ENCODE assay signal across 26 mouse cellular contexts in the genomic region with DNA sequence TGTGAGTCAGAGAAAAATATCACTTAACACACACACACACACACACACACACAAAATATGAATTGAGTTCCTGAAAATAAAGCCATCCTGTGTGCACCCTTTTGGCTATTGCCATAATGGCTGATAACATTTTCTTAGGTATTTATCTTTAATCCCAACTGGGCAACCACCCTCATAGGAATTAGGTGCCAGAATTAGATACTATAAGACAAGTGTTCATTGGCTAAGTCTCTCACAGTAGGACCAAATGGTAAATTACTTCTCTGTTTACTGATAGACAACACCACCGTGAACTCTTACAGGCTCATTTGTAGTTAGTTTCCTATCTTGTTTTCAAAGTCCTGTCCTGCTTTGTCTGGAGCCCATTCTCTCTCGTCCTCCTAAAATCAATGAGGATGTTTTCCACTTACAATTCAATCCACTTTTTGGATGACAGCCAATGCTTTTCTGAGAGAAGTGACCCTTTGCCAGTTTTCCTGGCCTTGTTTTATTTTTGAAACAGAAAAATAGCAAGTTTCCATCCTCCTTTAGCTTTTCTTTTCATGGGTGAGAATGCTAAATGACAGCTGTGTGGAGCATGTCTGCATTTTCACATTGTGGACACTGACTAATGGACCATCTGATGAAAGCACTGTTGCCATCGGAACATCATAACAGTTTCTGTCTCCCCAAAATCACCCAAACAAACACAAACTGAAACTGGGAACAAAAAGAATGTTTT.
A peak's percentile ranks its signal among the peaks of the same experiment; 100 is the strongest.
DNase-seq lines count a peak whose midpoint lies in the region; ATAC-seq lines count a peak whose summit lies in the region.
"Had no signal": no experiment of that assay in that cellular context is flagged by ENCODE, and none has a peak within 500 bp of the region (broad histone marks: within the 10 kb centered on the region; RNA-seq: fewer than 3 reads in every experiment).

No protein-coding gene starts in this region.

- no peak overlapping the region for H3K9ac ChIP-seq in liver, embryonic 13.5 days
- H3K9ac ChIP-seq in liver, embryonic 11.5 days (ENCODE audit: low read depth, low read length): no peak overlapping the region
- no peak overlapping the region for H3K9ac ChIP-seq in midbrain, embryonic 14.5 days (replicated peaks; ENCODE audit: low read length)
- H3K9ac ChIP-seq in midbrain, embryonic 16.5 days (ENCODE audit: low read depth, low read length): no peak overlapping the region
- no peak overlapping the region for H3K9ac ChIP-seq in liver, embryonic 15.5 days
- H3K9ac ChIP-seq: embryonic facial prominence, embryonic 12.5 days; forebrain, embryonic 12.5 days; heart, embryonic 13.5 days; hindbrain, embryonic 12.5 days; limb, embryonic 13.5 days; neural tube, embryonic 12.5 days had no signal

- H3K9me3 ChIP-seq in liver, embryonic 13.5 days (replicated peaks): no peaks in the 10 kb centered on the region
- H3K9me3 ChIP-seq in liver, embryonic 11.5 days (ENCODE audit: control insufficient read depth, low read length): no peaks in the 10 kb centered on the region
- no peaks in the 10 kb centered on the region for H3K9me3 ChIP-seq in midbrain, embryonic 14.5 days (ENCODE audit: control insufficient read depth, low read length)
- no peaks in the 10 kb centered on the region for H3K9me3 ChIP-seq in midbrain, embryonic 16.5 days (replicated peaks; ENCODE audit: control insufficient read depth, low read length, poor library complexity, severe bottlenecking)
- H3K9me3 ChIP-seq in liver, embryonic 15.5 days (replicated peaks): no peaks in the 10 kb centered on the region
- H3K9me3 ChIP-seq: embryonic facial prominence, embryonic 12.5 days; forebrain, embryonic 12.5 days; heart, embryonic 13.5 days; hindbrain, embryonic 12.5 days; limb, embryonic 13.5 days; neural tube, embryonic 12.5 days had no signal

- no peaks in the 10 kb centered on the region for H3K36me3 ChIP-seq in liver, embryonic 13.5 days
- no peaks in the 10 kb centered on the region for H3K36me3 ChIP-seq in liver, embryonic 11.5 days (ENCODE audit: control insufficient read depth, insufficient read depth, low read length)
- H3K36me3 ChIP-seq in midbrain, embryonic 14.5 days (ENCODE audit: control insufficient read depth, insufficient read depth, low read length): no peaks in the 10 kb centered on the region
- no peaks in the 10 kb centered on the region for H3K36me3 ChIP-seq in midbrain, embryonic 16.5 days (ENCODE audit: control insufficient read depth, insufficient read depth, low read length)
- H3K36me3 ChIP-seq in liver, embryonic 15.5 days (replicated peaks): no peaks in the 10 kb centered on the region
- H3K36me3 ChIP-seq: embryonic facial prominence, embryonic 12.5 days; forebrain, embryonic 12.5 days; heart, embryonic 13.5 days; hindbrain, embryonic 12.5 days; limb, embryonic 13.5 days; neural tube, embryonic 12.5 days had no signal

- no peak overlapping the region for H3K27ac ChIP-seq in liver, embryonic 13.5 days
- H3K27ac ChIP-seq in liver, embryonic 11.5 days (ENCODE audit: low read depth, low read length): no peak overlapping the region
- no peak overlapping the region for H3K27ac ChIP-seq in midbrain, embryonic 14.5 days (replicated peaks; ENCODE audit: low read depth, low read length)
- no peak overlapping the region for H3K27ac ChIP-seq in midbrain, embryonic 16.5 days (ENCODE audit: low read length)
- H3K27ac ChIP-seq in liver, embryonic 15.5 days (replicated peaks): no peak overlapping the region
- H3K27ac ChIP-seq: embryonic facial prominence, embryonic 12.5 days; forebrain, embryonic 12.5 days; heart, embryonic 13.5 days; hindbrain, embryonic 12.5 days; limb, embryonic 13.5 days; macrophage; neural tube, embryonic 12.5 days; stomach, postnatal 0 days had no signal

- 58% methylated on average over 3 of the region's 3 CpGs for WGBS in liver, embryonic 13.5 days (ENCODE audit: insufficient replicate concordance)
- 64% methylated on average over 3 of the region's 3 CpGs for whole genome bisulfite sequencing in liver, embryonic 11.5 days
- WGBS in midbrain, embryonic 14.5 days: 49% methylated on average over 3 of the region's 3 CpGs
- 48% methylated on average over 3 of the region's 3 CpGs for WGBS in midbrain, embryonic 16.5 days
- 43% methylated on average over 3 of the region's 3 CpGs for WGBS in liver, embryonic 15.5 days (ENCODE audit: insufficient replicate concordance)

- no peaks in the 10 kb centered on the region for H3K4me1 ChIP-seq in liver, embryonic 13.5 days (replicated peaks)
- no peaks in the 10 kb centered on the region for H3K4me1 ChIP-seq in liver, embryonic 11.5 days (replicated peaks; ENCODE audit: control insufficient read depth, insufficient read depth, low read length)
- no peaks in the 10 kb centered on the region for H3K4me1 ChIP-seq in midbrain, embryonic 14.5 days (ENCODE audit: control insufficient read depth, insufficient read depth, low read length)
- no peaks in the 10 kb centered on the region for H3K4me1 ChIP-seq in midbrain, embryonic 16.5 days (ENCODE audit: control insufficient read depth, insufficient read depth, low read length)
- no peaks in the 10 kb centered on the region for H3K4me1 ChIP-seq in liver, embryonic 15.5 days (replicated peaks)
- H3K4me1 ChIP-seq: embryonic facial prominence, embryonic 12.5 days; forebrain, embryonic 12.5 days; heart, embryonic 13.5 days; hindbrain, embryonic 12.5 days; limb, embryonic 13.5 days; neural tube, embryonic 12.5 days had no signal

- no peak for DNase-seq in liver, embryonic 13.5 days
- no peak for DNase-seq in liver, embryonic 11.5 days (ENCODE audit: low spot score)
- peak; percentile 34 for DNase-seq in midbrain, embryonic 14.5 days
- DNase-seq in B cell, adult 2 months: no peak
- no peak for DNase-seq in heart, adult 11 months
- DNase-seq: adrenal gland, postnatal 36 days; cerebellum, adult 11-12 months; gastrocnemius, postnatal 10 days; heart, postnatal 14 days; kidney, adult 11 months; layer of hippocampus, adult 9-11 months; right cerebral cortex, postnatal 14 days; thymus, adult 2 months; thymus, postnatal 4 days had no signal

- H3K4me2 ChIP-seq in liver, embryonic 13.5 days: no peak overlapping the region
- H3K4me2 ChIP-seq in liver, embryonic 11.5 days: no peak overlapping the region
- no peak overlapping the region for H3K4me2 ChIP-seq in midbrain, embryonic 14.5 days (ENCODE audit: low read length)
- no peak overlapping the region for H3K4me2 ChIP-seq in midbrain, embryonic 16.5 days (ENCODE audit: low read length)
- no peak overlapping the region for H3K4me2 ChIP-seq in liver, embryonic 15.5 days
- H3K4me2 ChIP-seq: embryonic facial prominence, embryonic 12.5 days; forebrain, embryonic 12.5 days; heart, embryonic 13.5 days; hindbrain, embryonic 12.5 days; limb, embryonic 13.5 days; midbrain, embryonic 11.5 days; neural tube, embryonic 12.5 days had no signal

- ATAC-seq in liver, embryonic 13.5 days (ENCODE audit: low read depth): peak; percentile 67
- ATAC-seq in liver, embryonic 11.5 days (replicated peaks; ENCODE audit: low FRiP score): no peak
- ATAC-seq in midbrain, embryonic 14.5 days (ENCODE audit: low FRiP score, low TSS enrichment): no peak
- ATAC-seq in midbrain, embryonic 16.5 days: no peak
- ATAC-seq in liver, embryonic 15.5 days (ENCODE audit: insufficient read depth): peak; percentile 18; the same call in 1 of the 2 replicates

- H3K4me3 ChIP-seq in liver, embryonic 13.5 days (replicated peaks): no peak overlapping the region
- no peak overlapping the region for H3K4me3 ChIP-seq in liver, embryonic 11.5 days (ENCODE audit: low read depth, low read length)
- no peak overlapping the region for H3K4me3 ChIP-seq in midbrain, embryonic 14.5 days (replicated peaks; ENCODE audit: low read depth, low read length)
- H3K4me3 ChIP-seq in midbrain, embryonic 16.5 days (ENCODE audit: low read depth, low read length): no peak overlapping the region
- no peak overlapping the region for H3K4me3 ChIP-seq in liver, embryonic 15.5 days (replicated peaks)
- H3K4me3 ChIP-seq: embryonic facial prominence, embryonic 12.5 days; erythroblast, embryonic 14.5 days; forebrain, embryonic 12.5 days; heart, embryonic 13.5 days; hindbrain, embryonic 12.5 days; limb, embryonic 13.5 days; neural tube, embryonic 12.5 days had no signal

- H3K27me3 ChIP-seq in liver, embryonic 13.5 days: no peaks in the 10 kb centered on the region
- no peaks in the 10 kb centered on the region for H3K27me3 ChIP-seq in liver, embryonic 11.5 days (replicated peaks; ENCODE audit: control insufficient read depth, insufficient read depth, low read length)
- no peaks in the 10 kb centered on the region for H3K27me3 ChIP-seq in midbrain, embryonic 14.5 days (ENCODE audit: control insufficient read depth, insufficient read depth, low read length)
- no peaks in the 10 kb centered on the region for H3K27me3 ChIP-seq in midbrain, embryonic 16.5 days (ENCODE audit: control insufficient read depth, insufficient read depth, low read depth, low read length)
- no peaks in the 10 kb centered on the region for H3K27me3 ChIP-seq in liver, embryonic 15.5 days
- H3K27me3 ChIP-seq: embryonic facial prominence, embryonic 12.5 days; forebrain, embryonic 12.5 days; heart, embryonic 13.5 days; hindbrain, embryonic 12.5 days; limb, embryonic 13.5 days; neural tube, embryonic 12.5 days had no signal

Comparison
In these comparisons a context has a peak if more than half of its experiments do, and no peak if none do; other contexts are left out.
1. ATAC-seq: peak in liver, embryonic 13.5 days (single experiment) and liver, embryonic 15.5 days (single experiment); none in liver, embryonic 11.5 days (single experiment), midbrain, embryonic 14.5 days (single experiment) and midbrain, embryonic 16.5 days (single experiment).